Mouse (Mus musculus) forebrain, embryonic 16.5 days (tissue): ENCODE results near the gene Wdr1. TPM values are rescaled to one million over a fixed set of nuclear protein-coding genes. Genes with fewer than 3 reads are reported as not detected.

Experiments
- ATAC-seq: fragments of 200-750 bp; cut with Nextera tagmentation; 2 replicates; pipeline ENCODE4 v1.8.0; 2017; ENCODE audit warnings: mild to moderate bottlenecking, moderate library complexity
- H3K27ac ChIP-seq: fragments of 300-500 bp; sonication (generic); 2 replicates; pipeline ENCODE4 v1.5.1; 2014; ENCODE audit warnings: low read length, control low read depth
- H3K27me3 ChIP-seq: fragments of 300-500 bp; sonication (generic); replicated peaks from 2 replicates; pipeline ENCODE4 v1.6.1; 2014; ENCODE audit warnings: low read length; ENCODE audit not compliant: control insufficient read depth, insufficient read depth
- H3K36me3 ChIP-seq: fragments of 300-500 bp; sonication (generic); 2 replicates; pipeline ENCODE4 v1.6.1; 2014; ENCODE audit not compliant: control insufficient read depth, insufficient read depth
- H3K4me1 ChIP-seq: fragments of 300-500 bp; sonication (generic); replicated peaks from 2 replicates; pipeline ENCODE4 v1.6.1; 2014; ENCODE audit warnings: low read length; ENCODE audit not compliant: control insufficient read depth, insufficient read depth
- H3K4me2 ChIP-seq: fragments of 300-500 bp; sonication (generic); 2 replicates; pipeline ENCODE4 v1.6.1; 2014; ENCODE audit warnings: mild to moderate bottlenecking, low read length, control low read depth
- H3K4me3 ChIP-seq: fragments of 300-500 bp; sonication (generic); replicated peaks from 2 replicates; pipeline ENCODE4 v1.5.1; 2014; ENCODE audit warnings: mild to moderate bottlenecking, low read length, control low read depth
- H3K9ac ChIP-seq: fragments of 300-500 bp; sonication (generic); replicated peaks from 2 replicates; pipeline ENCODE4 v1.6.1; 2014; ENCODE audit warnings: low read depth, low read length, control low read depth
- H3K9me3 ChIP-seq: fragments of 300-500 bp; sonication (generic); 2 replicates; pipeline ENCODE4 v1.6.1; 2016; ENCODE audit warnings: low read length; ENCODE audit not compliant: control insufficient read depth
- WGBS: fragments of 180-500 bp; shearing (Covaris S2); extraction: QIAGEN DNeasy Blood & Tissue Kit; methylation state at CpG from one replicate; pipeline ENCODE4 v1.1.7; 2014; 5-methylcytosine and 5-hydroxymethylcytosine counted together
- polyA plus RNA-seq: library from polyadenylated mRNA; unstranded; fragments of >200 nt; fragmentation: Nextera tagmentation; extraction: Ambion mirVana; gene quantifications from 2 replicates; pipeline ENCODE4 v1.2.1, GENCODE M21; 2015

Wdr1 gene
- polyA plus RNA-seq, 1 experiment from 2014 or later = 193 TPM

- no peaks in the 10 kb centered on the region for H3K36me3 ChIP-seq
- ATAC-seq = no peak
- H3K27me3 ChIP-seq = no peaks in the 10 kb centered on the region
- no peak overlapping the region for H3K4me2 ChIP-seq
- H3K4me1 ChIP-seq = no peaks in the 10 kb centered on the region
- no peak overlapping the region for H3K4me3 ChIP-seq
- H3K9ac ChIP-seq = no peak overlapping the region
- WGBS = 64% methylated on average over 6 of the region's 6 CpGs
- no peaks in the 10 kb centered on the region for H3K9me3 ChIP-seq
- H3K27ac ChIP-seq = no peak overlapping the region
Observed at GRCm38 (mm10) chr5:38504747-38505434, 58.1 kb downstream of the Wdr1 start.

- Histone ChIP-seq H3K9ac (no peak overlapping the region), H3K27ac (no peak overlapping the region), H3K4me3 (no peak overlapping the region), H3K36me3 (no peaks in the 10 kb centered on the region), H3K4me2 (no peak overlapping the region), H3K27me3 (no peaks in the 10 kb centered on the region), H3K4me1 (no peaks in the 10 kb centered on the region), H3K9me3 (no peaks in the 10 kb centered on the region)
- 97% methylated on average over 1 of the region's 1 CpGs for WGBS
- no peak for ATAC-seq
Observed at GRCm38 (mm10) chr5:38504116-38504515, 58.9 kb downstream of the Wdr1 start.

DNA sequence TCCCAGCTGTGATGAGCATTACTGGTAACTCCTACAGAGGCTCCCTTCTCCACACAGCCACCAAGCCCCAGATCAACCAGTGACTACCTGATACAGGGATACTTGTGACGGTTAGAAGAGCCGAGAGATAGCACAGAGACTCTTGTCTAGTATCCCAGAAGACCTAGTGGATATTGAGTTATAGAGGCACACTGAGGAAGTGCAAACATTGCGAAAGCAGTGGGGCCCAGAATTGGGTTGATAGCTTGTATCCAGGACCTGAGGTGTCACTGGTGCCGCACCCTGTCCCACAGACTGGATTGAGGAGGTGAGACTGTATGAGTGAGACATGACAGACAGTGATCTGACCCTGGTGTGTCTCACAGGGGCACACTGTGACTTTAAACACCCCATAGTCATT, 60.0 kb downstream of the Wdr1 start, which contains the start of gene Slc2a9:
Gene Slc2a9 (minus strand): TSS at position 152 of the 400 bp plus-strand sequence.
- Histone ChIP-seq H3K27me3 (no peaks in the 10 kb centered on the region), H3K27ac (no peak within 1 kb of the TSS), H3K36me3 (no peaks in the 10 kb centered on the region), H3K9ac (no peak within 1 kb of the TSS), H3K4me2 (no peak within 1 kb of the TSS), H3K4me3 (no peak within 1 kb of the TSS), H3K9me3 (no peaks in the 10 kb centered on the region), H3K4me1 (no peaks in the 10 kb centered on the region; the same call in 1 of the 2 replicates)
- 93% methylated on average over 4 of the region's 4 CpGs for WGBS
- no peak for ATAC-seq

DNA sequence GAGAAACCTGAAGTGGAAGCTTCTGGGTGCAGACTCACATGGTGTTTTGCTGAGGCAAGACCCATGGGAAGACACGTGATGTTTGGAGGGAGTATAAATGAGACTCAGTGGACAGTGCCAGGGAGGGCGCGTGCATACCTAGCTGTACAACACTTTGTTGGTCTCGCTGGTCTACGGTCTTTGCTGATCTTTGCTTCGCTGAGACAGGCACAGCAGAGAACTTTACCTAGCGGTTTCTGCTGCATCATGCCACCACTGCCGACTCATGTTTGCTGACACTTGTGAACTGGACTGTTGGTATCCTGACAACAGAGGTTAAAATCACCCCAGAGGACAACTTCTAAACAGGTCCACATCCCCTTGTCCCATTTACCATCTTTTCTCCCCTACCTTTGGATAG, 63.0 kb downstream of the Wdr1 start:
- WGBS = 90% methylated on average over 8 of the region's 8 CpGs
- Histone ChIP-seq H3K36me3 (no peaks in the 10 kb centered on the region), H3K4me1 (no peaks in the 10 kb centered on the region; the same call in 1 of the 2 replicates), H3K9ac (no peak overlapping the region), H3K27ac (no peak overlapping the region), H3K4me3 (no peak overlapping the region), H3K27me3 (no peaks in the 10 kb centered on the region), H3K4me2 (no peak overlapping the region), H3K9me3 (no peaks in the 10 kb centered on the region)
- ATAC-seq = no peak

- H3K4me2 ChIP-seq = no peak overlapping the region
- no peak overlapping the region for H3K4me3 ChIP-seq
- ATAC-seq = peak; percentile 76
- H3K36me3 ChIP-seq = no peaks in the 10 kb centered on the region
- WGBS = 70% methylated on average over 7 of the region's 7 CpGs
- no peak overlapping the region for H3K9ac ChIP-seq
- H3K9me3 ChIP-seq = no peaks in the 10 kb centered on the region
- H3K27ac ChIP-seq = no peak overlapping the region
- no peaks in the 10 kb centered on the region; the same call in 1 of the 2 replicates for H3K4me1 ChIP-seq
- no peaks in the 10 kb centered on the region for H3K27me3 ChIP-seq
Observed at GRCm38 (mm10) chr5:38499316-38499811, 63.7 kb downstream of the Wdr1 start.

DNA sequence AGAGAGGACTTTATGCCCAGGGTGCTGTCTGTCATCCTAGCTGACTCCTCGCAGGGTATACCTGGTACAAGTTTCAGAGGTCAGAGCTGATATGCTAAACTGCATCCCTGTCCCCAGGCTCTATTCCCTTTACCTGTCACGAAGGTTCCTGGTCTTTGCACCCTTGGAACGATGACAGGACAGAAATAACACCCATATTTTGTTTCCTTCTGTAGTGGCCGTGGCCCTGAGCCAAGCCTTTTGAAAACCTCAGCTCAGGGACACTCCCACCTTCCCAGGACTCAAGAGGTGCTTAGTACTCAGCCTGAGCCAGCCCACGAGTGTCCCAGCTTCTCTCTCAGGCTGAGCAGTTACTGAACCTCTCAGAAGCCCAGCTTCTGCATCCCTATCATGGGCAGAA, 64.5 kb downstream of the Wdr1 start:
- Histone ChIP-seq H3K4me3 (no peak overlapping the region), H3K4me2 (no peak overlapping the region), H3K36me3 (no peaks in the 10 kb centered on the region), H3K27ac (no peak overlapping the region), H3K27me3 (no peaks in the 10 kb centered on the region), H3K9ac (no peak overlapping the region), H3K4me1 (no peaks in the 10 kb centered on the region; the same call in 1 of the 2 replicates), H3K9me3 (no peaks in the 10 kb centered on the region)
- ATAC-seq = no peak
- WGBS = 60% methylated on average over 5 of the region's 5 CpGs

GRCm38 (mm10) chr5:38496491-38497057, 66.4 kb downstream of the Wdr1 start:
- Histone ChIP-seq H3K4me3 (no peak overlapping the region), H3K27me3 (no peaks in the 10 kb centered on the region), H3K36me3 (no peaks in the 10 kb centered on the region), H3K9ac (no peak overlapping the region), H3K4me1 (no peaks in the 10 kb centered on the region; the same call in 1 of the 2 replicates), H3K9me3 (no peaks in the 10 kb centered on the region), H3K4me2 (no peak overlapping the region), H3K27ac (no peak overlapping the region)
- ATAC-seq = no peak
- WGBS = 85% methylated on average over 8 of the region's 8 CpGs

GRCm38 (mm10) chr5:38493890-38494289, 69.1 kb downstream of the Wdr1 start:
- Histone ChIP-seq H3K4me2 (no peak overlapping the region), H3K9ac (no peak overlapping the region), H3K4me1 (no peaks in the 10 kb centered on the region; the same call in 1 of the 2 replicates), H3K9me3 (no peaks in the 10 kb centered on the region), H3K27me3 (no peaks in the 10 kb centered on the region), H3K4me3 (no peak overlapping the region), H3K27ac (no peak overlapping the region), H3K36me3 (no peaks in the 10 kb centered on the region)
- WGBS = 92% methylated on average over 6 of the region's 6 CpGs
- ATAC-seq = no peak

DNA sequence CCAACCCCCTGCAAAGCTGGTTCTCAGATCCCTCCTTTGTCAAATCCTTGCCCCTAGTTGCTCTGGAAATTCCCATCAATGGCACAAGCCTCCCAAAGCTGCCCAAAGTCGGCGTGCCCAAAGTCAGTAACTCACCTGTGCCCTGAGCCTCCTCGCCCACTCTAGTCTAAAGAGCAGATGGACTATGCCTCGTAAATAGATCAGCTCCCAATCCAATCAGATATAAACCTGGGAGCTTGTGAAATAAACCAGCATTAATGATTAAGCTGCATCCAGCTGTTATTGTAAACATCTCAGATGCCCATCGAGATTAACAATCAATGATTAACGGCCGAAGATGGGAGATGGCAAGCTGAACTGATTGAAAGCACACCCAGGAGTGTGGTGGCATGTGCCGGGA, 71.3 kb downstream of the Wdr1 start:
- Histone ChIP-seq H3K36me3 (no peaks in the 10 kb centered on the region), H3K27me3 (no peaks in the 10 kb centered on the region), H3K27ac (no peak overlapping the region), H3K9ac (no peak overlapping the region), H3K4me2 (no peak overlapping the region), H3K9me3 (no peaks in the 10 kb centered on the region), H3K4me3 (no peak overlapping the region), H3K4me1 (no peaks in the 10 kb centered on the region)
- ATAC-seq = no peak
- 89% methylated on average over 8 of the region's 8 CpGs for WGBS
